Mouse (Mus musculus) right cerebral cortex, adult 18-20 months (tissue): ENCODE results near the gene Slc24a4.
"Not testable (repeated sequence)": the region's sequence is repeated elsewhere in the genome, so short reads cannot be mapped to it uniquely, and the experiment has no call there.

Source experiments
- DNase-seq: peaks from one replicate; pipeline ENCODE4 v3.0.0; 2022; ENCODE audit warnings: mixed read lengths

Gene Slc24a4

GRCm38 (mm10) chr12:102251070-102251469, 122.5 kb downstream of the Slc24a4 start:
- peak; percentile 58 for DNase-seq

DNA sequence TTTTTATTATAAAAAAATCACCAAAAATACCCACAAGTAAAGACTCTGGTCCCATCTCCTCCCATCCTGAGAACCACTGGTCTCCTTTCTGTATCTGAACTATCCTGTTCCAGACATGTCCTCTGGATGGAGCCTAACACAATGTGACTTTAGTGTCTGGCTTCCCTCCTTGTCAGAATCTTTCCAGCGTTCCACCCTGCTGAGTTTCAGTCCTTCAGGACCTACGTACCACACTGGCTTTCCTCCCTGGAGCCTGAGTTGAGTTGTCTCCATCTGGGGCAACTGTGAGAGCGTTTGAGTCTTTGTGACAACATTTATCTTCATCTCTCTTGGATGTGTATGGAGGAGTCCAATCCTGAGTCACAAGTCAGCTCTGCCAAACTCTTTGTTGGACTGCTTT, 123.5 kb downstream of the Slc24a4 start:
- DNase-seq, result peak; percentile 32

DNA sequence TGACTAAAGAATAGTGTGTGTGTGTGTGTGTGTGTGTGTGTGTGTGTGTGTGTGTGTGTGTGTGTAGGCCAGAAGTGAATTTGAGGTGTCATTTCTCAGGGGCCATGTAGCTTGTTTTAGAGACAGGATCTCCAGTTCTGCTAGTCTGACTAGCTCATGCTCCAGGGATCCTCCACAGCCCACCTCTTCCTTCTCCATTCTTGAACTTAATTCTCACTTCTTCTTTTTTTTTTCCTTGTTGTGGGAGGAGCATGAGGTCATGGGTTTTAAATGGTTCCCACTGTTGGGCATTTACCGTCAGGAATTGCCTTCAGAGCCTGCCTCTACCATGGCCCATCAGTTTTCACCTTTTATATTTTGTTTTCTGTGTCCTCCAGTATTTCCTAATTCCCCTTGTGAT, 124.0 kb downstream of the Slc24a4 start:
- DNase-seq, result no peak

GRCm38 (mm10) chr12:102255012-102255411, 126.5 kb downstream of the Slc24a4 start:
- no peak for DNase-seq

- no peak for DNase-seq
Observed at GRCm38 (mm10) chr12:102258522-102259112, 130.1 kb downstream of the Slc24a4 start.

DNA sequence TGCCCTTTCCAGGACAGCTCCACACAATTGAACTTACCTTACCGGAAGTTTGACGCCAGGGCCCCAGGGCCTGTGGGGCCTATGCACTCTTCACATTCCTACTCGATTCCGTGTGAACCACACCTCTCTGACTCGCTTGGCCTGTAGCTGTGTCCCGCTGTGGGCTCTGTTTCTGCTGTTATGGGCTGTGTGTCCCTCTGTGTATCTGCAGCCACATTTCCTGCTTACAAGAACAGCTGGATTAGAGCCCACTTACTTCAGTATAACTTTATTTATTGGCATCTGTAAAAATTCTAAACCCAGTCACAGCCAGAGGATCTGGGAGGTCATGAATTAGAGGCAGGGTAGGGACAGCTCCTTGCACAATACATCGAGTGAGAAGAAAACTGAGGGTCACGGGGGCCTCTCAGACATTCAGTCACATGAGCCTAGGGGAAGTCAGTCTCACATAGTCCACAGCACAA, 133.4 kb downstream of the Slc24a4 start:
- DNase-seq, result no peak

- no peak for DNase-seq
Observed at GRCm38 (mm10) chr12:102262809-102263208, 134.3 kb downstream of the Slc24a4 start.

- DNase-seq, result no peak
Observed at GRCm38 (mm10) chr12:102263249-102263648, 134.7 kb downstream of the Slc24a4 start.

DNA sequence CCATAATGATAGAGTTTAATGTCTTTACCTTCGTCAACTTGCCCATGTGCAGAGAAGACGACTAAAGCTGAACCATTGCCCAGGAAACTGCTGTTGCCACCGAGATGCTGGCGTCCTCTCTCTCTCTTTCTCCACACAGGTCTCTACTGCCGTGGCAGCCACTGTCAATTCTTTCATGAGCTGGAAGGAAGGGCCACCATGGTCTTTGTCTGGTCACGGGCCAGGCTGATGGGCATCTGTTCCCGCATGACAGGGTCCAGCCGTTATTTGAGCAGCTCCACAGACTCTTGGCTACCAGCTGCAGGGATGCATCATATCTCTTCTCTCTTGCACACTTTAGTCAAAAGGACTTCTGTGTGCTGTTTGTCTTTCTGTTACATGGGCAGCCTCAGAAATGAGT, 137.9 kb downstream of the Slc24a4 start:
- DNase-seq, result no peak

GRCm38 (mm10) chr12:102269144-102269543, 140.6 kb downstream of the Slc24a4 start:
- no peak for DNase-seq

DNA sequence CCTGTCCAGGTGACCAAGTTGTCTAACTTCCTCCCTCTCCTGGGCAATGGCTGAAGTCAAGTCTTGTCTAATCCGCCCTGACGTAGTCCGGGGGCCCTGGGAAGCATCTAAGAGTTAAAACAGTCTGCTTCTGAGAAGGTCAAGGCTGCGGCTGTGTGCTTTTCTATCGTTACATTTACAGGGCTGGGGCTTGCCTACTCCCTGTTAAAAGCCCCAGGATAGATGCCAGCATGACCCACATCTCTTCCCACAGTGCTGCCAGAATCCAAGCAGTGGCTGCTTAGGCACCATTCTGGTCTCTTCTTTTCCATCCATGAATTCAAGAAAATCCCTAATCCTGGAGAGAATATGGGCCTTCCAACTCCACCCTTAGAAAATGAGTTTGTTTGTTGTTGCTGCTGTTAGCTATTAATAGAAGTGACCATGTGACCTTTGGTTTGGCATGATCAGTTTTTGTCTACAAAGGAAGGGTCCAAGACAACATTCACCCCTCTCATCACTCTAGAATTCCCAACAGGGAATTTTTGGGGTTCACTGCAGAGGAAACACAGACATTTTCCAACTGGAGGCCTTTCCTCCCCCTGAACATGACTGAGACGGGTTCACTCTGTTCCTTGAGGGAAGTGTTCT, 142.4 kb downstream of the Slc24a4 start:
- DNase-seq, result no peak

GRCm38 (mm10) chr12:102271447-102271846, 142.9 kb downstream of the Slc24a4 start:
- DNase-seq, result no peak

DNA sequence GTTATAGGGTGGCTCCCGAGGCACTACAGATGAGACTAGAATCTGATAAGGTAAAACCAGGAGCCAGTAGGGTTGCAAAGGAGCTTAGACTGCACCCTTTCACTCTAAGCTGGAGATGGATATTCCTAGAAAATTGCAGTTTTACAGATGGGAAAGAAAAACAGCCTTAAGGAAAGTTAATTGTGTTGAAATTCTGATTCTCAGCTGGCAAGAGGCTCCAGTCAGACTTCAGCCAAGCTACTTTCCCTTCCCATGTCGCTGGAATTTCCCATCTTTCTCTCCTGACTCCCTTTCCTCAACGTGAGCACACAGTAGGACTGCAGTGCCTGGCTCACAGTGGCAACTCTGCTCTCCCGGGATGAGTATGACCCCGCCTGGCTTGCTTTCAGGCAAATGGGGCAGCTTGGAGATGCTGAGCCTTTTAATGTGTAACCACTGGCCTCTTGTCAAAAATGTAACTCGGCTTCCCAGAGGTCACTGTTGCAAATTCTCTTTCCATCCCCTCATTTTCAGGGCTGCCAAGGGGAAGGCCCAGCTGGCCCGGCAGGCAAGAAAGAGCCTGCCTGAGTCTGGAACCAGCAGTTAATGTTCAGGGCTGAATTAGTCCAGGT, 147.4 kb downstream of the Slc24a4 start:
- DNase-seq, result no peak

- DNase-seq, result not testable (repeated sequence)
Observed at GRCm38 (mm10) chr12:102280290-102280689, 151.8 kb downstream of the Slc24a4 start.

- DNase-seq, result no peak
Observed at GRCm38 (mm10) chr12:102280867-102281503, 152.5 kb downstream of the Slc24a4 start.

DNA sequence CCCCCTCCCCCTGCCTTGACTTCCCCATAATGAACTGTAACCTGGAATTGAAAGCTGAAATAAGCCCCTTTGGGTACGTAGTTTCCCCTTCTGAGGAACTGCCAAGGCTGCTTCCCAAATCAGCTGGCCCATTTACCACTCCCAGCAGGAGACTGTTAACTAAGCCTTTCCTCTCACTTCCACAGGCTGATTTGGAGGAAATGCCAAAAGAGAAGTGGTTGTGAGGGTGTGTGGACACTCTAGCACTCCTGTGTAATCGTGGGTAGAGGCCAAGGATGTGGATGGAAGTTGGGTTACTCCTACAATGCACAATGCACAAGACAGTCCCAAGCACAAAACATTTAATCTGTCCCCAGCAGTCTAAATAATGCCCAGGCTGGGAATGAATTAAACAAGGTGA, 153.6 kb downstream of the Slc24a4 start:
- DNase-seq, result no peak

DNA sequence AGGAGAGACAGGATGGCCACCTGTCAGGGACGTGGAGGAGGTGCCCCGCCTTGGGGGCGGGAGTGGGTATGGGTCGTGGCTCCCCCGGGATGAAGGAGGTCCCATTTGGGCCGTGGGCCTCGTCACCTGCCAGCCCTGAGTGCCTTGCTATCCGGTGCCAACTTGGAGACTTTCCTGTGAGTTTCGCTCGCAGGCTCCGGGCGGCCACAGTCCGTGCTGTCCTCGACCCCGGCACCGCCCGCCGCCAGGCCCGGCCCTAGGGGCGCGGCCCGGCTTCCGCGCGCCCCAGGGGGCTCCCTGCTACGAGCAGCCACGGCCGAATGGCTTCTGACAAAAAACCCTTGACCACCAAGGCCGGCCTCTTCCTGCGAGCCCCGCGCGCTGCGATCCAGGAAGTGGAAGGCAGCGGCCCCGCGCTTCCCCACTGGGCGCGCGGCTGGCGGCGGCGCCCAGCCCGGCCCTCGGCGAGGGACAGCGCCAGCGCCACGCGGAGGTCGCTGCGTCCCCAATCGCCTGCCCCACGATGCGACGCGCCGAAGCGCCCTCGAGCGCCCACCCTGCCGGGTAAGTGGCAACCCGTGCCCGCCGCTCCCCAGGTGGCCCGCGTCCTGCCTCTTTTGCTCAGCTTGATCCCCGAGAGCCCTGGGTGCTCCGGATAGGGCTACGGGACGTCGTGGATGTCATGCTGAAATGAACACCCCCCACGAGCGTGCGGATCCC, 154.4 kb downstream of the Slc24a4 start, which contains the start of gene Rin3:
Gene Rin3, plus strand, starts transcription at position 286 of the 720 bp plus-strand sequence.
- no peak for DNase-seq

DNA sequence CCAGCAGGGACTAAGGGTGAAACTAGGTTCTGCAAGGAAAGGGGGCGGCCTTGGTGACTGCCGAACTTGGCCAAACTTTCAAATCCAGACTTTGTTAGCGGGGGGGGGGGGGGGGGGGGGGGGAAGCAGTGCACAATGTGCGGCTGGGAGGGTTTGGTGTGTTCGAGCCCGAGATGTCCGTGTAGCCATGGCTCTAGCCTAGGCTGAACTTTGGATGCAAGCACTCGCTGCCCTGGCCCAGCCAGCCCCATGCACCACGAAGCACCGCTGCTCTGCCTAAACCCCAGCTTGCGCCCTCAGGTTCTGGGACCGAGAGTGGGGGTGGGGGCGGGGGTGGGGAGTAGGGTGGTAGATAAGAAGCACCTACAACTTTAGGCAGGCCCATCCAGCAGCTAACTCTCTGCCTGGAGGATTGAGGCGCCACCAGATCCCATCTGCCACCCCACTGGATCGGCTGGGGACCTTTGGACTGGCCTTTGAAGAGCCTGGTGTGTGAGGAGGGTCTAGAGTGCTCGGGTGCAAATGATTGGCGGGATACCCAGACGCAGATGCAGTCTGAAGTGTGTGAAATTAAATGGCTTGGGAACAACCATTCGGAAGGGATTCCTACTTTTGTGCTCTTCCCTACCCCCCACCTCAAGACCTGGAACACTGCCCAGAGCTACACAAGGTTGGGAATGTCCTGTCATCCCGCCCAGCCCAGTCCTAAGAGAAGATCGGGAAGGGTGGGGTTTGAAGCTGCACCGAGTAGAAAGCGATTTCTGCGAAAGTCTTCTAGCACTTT, 155.1 kb downstream of the Slc24a4 start:
- DNase-seq, result no peak

GRCm38 (mm10) chr12:102284267-102284610, 155.7 kb downstream of the Slc24a4 start:
- DNase-seq, result no peak

GRCm38 (mm10) chr12:102284618-102285159, 156.2 kb downstream of the Slc24a4 start:
- DNase-seq, result no peak

DNA sequence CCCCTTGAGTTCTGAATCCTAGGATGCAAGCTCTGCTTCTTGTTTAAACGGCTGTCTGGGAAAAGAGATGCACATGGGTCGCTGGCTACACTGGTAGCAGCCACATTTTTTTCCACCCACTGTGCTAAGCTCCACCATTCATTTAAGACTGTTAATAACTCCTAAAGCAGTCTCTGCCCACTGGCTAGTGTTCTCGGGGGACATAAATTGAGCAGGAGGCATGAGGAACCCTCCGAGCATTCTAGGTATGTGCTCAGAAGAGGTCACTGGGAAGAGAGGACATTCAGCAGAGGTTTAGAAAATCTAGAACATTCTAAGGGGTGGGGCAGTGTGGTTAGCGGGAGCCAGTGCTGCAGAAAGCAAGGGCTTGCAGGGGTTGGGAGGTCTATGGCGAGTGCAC, 156.8 kb downstream of the Slc24a4 start:
- DNase-seq, result no peak

DNA sequence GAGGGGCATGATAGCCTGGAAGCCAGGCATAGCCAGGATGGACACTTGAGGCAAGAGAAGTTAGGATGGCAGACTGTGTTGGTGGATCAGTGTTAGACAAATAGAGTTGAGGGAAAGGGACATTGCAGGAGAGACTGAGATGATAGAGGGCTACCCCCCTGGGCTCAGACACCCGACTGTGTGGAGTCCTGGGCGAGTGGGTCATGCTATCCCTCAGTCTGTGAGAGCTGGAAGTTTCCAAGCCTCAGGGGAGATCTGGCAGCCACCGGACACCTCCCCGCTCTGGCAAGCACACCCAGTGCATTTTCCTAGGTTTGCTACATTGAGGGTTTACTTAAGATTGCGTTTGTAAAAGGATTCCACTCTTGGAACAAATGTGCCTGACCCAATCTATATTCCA, 157.2 kb downstream of the Slc24a4 start:
- no peak for DNase-seq
